Mouse (Mus musculus) cerebellum, postnatal 4 days (tissue): ENCODE measurements at regions not wholly inside any gene's neighbourhood (a gene's known extent, or its start where the extent isn't known, plus 50 kb on each side); places are given as distances from the start of the nearest gene placed in this dataset.

Experiments used
- DNase-seq, 2 experiments: peaks; one replicate each; pipeline ENCODE4 v3.0.0; 2022; ENCODE audit warnings: low spot score in 2 of 2, mixed read lengths in 1 of 2

GRCm38 (mm10) chr1:186236267-186237020 is 119.3 kb upstream of the Lyplal1 start:
- DNase-seq = no peak

GRCm38 (mm10) chr1:186234536-186234935 is 117.4 kb upstream of the Lyplal1 start:
- DNase-seq = no peak

DNA sequence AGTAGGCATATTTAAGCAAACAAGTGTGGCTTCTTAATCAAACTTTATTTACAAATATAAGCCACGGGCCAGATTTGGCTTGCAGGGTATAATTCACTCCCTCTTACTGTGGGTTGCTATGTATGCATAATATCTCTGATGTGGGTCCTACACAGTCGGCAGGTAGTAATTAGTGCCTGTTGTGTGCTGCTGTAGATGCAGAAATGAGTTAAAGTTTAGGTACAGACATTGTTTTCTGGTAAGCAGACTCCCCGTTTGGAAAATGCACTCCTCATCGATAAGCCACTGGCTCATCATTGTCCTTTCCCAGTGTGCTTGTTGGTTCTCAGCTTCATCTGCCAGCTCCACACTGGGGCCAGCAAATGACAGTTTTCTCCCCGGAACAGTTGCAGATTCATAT is 113.4 kb upstream of the Lyplal1 start:
- no peak for DNase-seq

DNA sequence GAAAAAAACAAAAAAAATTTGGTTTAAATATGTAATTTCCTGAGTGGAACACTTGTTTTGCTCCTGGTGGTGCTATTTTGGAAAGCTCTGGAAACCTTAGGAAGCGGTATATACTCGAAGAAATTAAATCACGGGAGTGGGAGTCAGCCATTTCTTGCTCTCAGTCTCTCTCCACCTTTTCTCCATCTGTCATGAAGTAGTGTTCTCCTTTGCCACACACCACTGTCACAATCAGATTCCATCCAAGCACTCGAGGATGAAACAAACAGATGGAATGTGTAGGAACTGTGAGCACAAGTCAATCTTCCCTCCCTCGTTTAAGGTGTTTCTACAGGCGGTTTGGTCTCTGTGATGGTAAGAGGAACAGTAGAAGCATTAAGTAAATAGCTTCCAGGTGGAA is 112.7 kb upstream of the Lyplal1 start:
- DNase-seq = no peak

GRCm38 (mm10) chr1:186228396-186228795 is 111.3 kb upstream of the Lyplal1 start:
- DNase-seq = no peak

GRCm38 (mm10) chr1:186224231-186224630 is 107.1 kb upstream of the Lyplal1 start:
- DNase-seq = no peak

DNA sequence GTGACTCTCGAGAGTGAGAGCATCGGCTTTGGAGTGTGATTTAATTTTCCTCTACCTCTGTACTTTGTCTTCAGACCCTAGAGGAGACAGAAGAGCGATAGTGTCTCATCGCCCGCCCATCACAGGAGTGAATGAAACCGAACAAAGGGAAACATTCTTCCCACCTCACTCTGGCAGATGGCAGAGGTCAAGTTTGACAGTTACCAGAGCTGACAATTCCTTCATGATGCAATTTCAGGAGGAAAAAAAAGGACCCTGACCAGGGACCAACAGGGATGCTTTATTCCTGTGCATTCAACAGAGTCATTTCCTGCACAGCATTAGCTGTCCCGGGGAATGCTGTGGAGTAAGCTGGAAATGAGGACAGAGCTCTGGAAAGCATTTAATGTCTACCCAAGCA is 106.3 kb upstream of the Lyplal1 start:
- no peak for DNase-seq

GRCm38 (mm10) chr1:186218995-186219394 is 101.9 kb upstream of the Lyplal1 start:
- DNase-seq = no peak

- no peak for DNase-seq
These were observed 100.1 kb upstream of the Lyplal1 start for GRCm38 (mm10) chr1:186217198-186217597.

- DNase-seq = no peak
These were observed 87.0 kb upstream of the Lyplal1 start for GRCm38 (mm10) chr1:186204151-186204550.

GRCm38 (mm10) chr1:186202536-186202935 is 85.4 kb upstream of the Lyplal1 start:
- no peak for DNase-seq

GRCm38 (mm10) chr1:186198391-186198790 is 81.3 kb upstream of the Lyplal1 start:
- no peak for DNase-seq

DNA sequence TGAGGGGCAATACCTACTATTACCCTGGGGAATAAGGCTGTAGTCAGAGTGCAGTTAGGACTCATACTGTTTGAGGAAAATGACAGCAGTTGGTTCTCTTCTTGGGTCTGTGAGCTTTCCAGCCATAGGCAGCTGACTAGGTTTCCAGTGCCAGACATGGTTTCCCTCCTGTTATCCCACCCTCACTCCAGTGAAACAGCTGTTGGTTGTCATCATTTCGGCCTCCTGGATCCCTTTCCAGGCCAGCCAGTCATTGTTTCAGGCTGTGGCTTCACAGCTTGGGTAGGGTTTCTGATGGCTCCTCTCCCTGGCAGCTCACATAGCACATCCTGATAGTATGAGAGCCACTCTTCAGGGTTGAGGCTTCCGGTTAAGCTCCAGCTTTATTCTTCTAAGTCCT is 79.9 kb upstream of the Lyplal1 start:
- DNase-seq = no peak

GRCm38 (mm10) chr1:186189390-186189789 is 72.3 kb upstream of the Lyplal1 start:
- DNase-seq = no peak

DNA sequence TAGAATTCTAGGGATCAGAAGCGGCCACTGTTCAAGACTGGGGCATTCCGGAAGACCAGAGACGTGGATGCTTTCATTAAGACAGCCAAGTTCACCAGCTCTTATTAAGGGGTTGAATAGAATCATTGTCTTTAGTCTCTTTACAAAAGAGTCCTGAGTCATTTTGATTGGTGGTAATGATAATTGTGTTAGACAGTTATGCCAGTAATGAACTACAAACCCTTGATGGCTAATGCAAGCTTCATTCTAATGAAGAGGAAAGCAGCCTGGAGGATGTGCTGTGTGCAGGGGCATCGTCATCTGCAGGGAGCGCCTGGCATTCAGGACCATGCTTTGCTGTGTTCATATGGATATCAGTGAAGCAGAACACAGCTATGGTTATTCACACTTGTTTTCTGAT is 70.3 kb upstream of the Lyplal1 start:
- no peak for DNase-seq

DNA sequence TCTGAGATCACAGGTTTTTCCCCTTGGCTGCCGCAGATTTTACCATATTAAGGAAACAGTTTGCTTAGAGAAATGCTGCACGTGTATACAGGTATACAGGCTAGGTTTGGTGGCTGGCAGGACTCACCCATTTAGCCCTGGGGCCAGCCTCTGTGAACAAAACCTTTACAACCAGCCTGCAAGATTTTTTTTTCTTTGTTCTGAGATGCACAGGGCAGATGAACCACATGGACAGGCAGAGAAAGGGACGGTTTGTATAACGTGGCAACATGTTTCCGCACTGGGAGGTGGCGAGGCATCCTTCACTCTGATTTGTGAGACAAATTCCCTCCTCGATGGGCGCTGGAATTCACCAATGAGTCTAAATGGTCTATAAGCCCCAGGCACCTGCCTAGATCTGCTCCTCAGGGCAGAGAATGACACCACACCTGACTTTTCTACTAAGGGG is 66.1 kb upstream of the Lyplal1 start:
- DNase-seq = peak in 1 of 2 experiments; percentile 10

DNA sequence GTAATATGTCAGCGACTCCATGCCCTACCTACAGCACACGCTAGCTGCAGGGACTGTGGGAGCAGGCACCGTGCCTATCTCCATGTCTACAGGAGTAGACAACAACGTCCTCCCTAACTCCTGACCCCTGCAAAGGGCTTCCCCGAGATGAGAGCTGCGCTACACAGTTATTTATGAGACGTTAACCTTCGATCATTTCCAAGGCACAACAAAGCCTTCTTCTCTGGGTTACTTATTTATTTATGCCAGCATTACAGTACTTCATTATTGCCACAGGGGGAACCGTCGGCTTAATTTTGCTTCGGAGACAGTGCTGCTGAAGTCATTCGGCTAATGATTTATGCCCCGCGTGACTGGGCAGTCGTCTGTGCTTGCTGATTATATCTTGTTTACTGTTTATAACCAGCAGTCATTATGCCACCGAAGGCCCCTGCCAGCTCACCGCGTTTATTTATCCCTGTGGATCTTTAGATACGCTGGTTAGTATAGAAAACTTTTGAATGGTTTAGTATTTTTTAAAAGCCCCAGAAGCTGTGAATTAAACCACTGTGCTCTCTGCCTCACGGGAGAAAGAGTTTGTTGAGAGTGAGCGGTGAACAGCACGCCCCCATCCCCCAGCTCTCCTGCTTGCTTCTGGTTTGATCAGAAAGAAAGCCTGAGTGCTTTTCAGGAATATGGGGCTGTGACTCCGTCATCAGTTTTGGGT is 65.5 kb upstream of the Lyplal1 start:
- DNase-seq = peak in 1 of 2 experiments; percentile 63

GRCm38 (mm10) chr1:186177019-186177418 is 59.9 kb upstream of the Lyplal1 start:
- no peak for DNase-seq

DNA sequence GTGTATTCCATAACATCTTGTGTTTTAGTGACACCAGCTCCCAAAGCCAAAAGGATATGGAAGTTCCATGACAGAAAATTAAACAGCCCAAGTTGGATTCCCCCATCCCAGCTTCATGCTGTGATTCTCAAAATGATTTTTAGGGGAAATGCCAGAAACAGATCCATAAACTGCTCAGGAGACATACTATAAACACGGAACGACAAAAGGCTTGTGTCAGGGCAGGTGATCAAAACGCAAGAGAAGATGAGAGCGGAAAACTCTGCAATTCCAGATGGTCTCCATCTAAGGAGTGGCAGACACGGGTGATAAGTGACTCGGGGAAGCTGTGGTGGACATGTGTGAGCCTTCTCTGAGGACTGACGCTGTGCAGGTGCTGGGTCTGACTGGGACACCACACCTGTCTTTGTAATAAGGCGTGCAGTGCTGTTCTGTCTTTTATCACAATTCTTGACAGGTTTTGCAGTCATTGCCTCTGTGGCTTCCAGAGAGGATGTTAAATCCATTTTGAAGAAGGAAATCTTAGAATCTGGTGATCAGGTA is 56.4 kb upstream of the Lyplal1 start:
- no peak for DNase-seq

DNA sequence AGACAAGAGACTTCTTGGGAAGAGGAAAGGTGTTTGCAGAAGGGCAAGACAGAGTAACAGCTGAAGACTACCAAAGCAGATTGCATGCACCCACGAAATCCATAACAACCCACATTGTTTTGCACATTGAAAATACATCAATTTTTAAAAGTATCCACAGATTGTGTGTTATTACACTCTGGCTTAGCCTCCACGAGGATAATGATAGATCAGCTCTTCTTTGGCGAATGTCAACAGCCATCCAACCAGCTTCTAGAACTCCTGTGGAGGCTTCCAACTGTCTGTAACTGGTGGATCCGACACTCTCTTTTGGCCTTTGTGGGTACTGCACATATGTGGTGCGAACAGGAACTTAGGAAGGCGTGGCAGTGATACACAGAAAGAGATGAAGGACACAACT is 54.6 kb upstream of the Lyplal1 start:
- DNase-seq = no peak
